Mouse (Mus musculus) megakaryocyte progenitor cell, adult 5-6 weeks (primary cell): ENCODE results near the gene Fbxl19. TPM values are rescaled to one million over a fixed set of nuclear protein-coding genes. Genes with fewer than 3 reads are reported as not detected.

Experiments used
- ATAC-seq: replicated peaks from 2 replicates; pipeline ENCODE4 v1.8.0; 2016; ENCODE audit warnings: mild to moderate bottlenecking, moderate TSS enrichment, inconsistent platforms; ENCODE audit not compliant: poor library complexity
- total RNA-seq, 2 experiments: library from RNA; stranded (forward) in 1 of 2; stranded (reverse) in 1 of 2; fragments of 157-497, 149-512 nt in 1 of 2; fragments of 200-1000 nt in 1 of 2; gene quantifications; 2 replicates each; pipeline versions ENCODE4 v1.2.3 to v1.2.4; 2015 to 2017

The Fbxl19 gene
- total RNA-seq, 2 experiments from 2014 or later = 5.6 to 14.2 TPM

GRCm38 (mm10) chr7:127799211-127799610 is 54.9 kb downstream of the Fbxl19 start:
- no peak for ATAC-seq

DNA sequence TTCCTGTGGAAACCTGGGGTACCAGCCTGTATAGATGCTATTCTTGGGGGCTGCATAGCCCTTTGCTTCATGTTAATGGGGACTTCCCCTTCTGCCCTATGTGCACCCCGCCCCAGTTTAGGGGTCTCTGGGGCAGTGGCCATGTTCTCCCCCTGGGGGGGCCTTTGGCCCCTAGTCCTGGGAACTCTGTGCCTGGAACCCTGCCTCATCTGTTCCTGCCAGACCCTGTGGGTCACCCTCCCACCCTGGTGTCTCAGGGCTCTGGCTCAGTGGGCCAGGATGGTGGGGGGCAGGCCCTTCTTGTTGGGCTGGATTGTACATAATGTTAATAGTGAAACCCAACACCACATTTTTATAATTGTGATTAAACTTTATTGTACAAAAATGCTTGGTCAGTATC is 55.4 kb downstream of the Fbxl19 start:
- ATAC-seq = no peak

DNA sequence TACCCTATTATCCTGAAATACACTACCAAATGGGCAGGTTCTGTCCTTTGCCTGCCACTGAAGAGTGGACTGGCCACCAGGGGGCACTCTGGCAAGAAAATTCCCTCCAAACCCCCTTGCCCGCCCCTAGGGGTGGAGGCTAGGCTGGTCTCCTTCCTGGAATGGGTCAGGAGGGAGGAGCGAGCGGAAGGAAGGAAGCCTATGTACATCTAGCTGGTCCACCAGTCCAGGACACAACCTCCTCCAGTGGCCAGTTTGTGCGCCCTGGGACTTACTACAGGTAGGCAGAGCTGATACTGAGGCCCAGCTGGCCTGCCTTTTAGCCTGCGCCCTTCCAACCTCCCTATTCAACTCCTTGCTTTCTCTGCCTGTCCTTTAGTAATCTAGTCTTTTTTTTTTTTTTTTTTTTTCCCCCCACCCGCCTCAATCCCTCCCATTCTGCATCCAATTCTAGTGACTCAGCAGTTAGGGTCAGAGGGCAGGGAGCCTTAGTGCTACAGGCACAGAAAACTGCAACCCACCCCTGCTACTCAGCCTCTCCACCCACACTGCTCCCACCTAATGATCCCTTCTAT is 56.2 kb downstream of the Fbxl19 start, which contains the start of gene Hsd3b7:
Gene Hsd3b7 (plus strand): TSS at position 170 of the 575 bp plus-strand sequence.
- ATAC-seq = peak; percentile 79

GRCm38 (mm10) chr7:127801010-127801621 is 56.8 kb downstream of the Fbxl19 start:
- no peak for ATAC-seq

- ATAC-seq = no peak
Measured at GRCm38 (mm10) chr7:127802313-127802712, 58.0 kb downstream of the Fbxl19 start.

- no peak for ATAC-seq
Measured at GRCm38 (mm10) chr7:127808821-127809220, 64.5 kb downstream of the Fbxl19 start.

DNA sequence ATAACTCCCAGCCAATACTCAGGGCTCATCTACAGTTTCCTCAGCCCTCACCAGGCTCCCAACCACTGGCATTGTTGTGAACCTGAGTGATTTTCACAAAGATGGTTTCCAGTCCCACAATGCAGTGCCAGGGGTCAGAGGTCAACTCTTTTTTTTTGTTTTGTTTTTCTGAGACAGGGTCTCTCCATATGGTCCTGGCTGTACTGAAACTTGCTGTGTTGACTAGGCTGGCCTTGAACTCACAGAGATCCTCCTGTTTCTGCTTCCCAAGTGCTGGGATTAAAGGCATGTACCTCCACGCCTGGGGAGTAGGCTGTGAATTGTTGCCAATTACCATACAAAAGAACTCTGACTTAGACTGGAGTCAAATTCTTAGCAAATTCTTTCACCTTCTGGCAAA is 65.5 kb downstream of the Fbxl19 start:
- ATAC-seq = no peak

DNA sequence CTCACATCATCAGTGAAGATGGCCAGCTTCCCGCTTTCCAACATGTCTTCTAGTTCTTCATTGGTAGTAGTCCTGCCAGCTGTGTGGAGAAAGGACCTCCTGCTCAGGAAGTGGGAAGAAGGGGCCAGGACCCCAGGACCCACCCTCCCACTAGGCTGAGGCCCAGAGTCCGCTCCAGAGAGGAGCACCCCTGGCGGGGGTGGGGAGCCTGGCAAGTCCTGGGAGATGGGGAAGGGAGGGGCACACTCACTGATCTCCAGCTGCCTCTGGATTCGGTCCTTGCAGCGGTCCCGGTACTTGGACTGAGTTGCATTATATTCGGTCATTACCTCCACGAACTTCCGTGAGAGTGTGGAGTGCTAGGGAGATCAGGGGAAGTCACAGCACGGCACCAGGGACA is 66.3 kb downstream of the Fbxl19 start:
- ATAC-seq = no peak

GRCm38 (mm10) chr7:127811240-127811639 is 66.9 kb downstream of the Fbxl19 start:
- no peak for ATAC-seq

DNA sequence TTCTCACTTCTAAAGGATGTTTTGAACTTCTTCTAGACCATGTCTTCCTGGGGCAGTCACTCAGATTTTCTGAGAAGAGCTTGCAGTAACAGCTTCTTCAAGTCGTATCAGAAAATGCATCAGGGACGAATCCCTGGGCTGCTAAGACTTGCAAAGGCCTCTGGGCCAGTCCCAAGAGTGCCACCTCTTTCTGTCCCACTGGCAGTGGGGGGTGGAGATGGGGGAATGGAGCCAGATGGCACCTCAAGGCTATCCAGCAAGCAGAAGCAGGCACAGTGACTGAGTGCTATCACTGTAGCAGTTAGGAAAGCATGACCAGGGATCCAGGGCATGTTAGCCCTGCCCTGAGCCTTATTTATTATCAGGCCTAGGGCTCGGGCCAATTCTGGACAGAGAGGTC is 67.9 kb downstream of the Fbxl19 start:
- ATAC-seq = no peak

DNA sequence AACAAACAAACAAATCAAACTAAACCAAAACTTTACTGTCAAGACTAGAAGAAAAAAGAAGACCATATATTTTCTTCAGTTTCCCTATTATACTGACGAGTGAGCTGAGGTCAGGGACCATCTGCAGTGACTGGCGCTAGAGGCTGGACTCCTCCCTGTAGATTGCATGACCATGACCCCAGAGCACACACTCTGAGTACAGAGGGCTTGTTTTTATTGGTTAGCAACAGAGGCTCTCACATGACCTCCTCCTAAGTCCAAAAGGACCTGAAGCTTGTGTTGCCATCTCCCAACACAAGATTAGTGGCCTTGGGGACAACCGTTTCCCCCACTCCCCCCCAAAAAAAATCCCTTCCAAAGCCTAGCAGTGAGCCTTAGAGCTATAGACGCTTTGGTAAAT is 69.5 kb downstream of the Fbxl19 start:
- ATAC-seq = no peak

GRCm38 (mm10) chr7:127814241-127814921 is 70.0 kb downstream of the Fbxl19 start:
- no peak for ATAC-seq

DNA sequence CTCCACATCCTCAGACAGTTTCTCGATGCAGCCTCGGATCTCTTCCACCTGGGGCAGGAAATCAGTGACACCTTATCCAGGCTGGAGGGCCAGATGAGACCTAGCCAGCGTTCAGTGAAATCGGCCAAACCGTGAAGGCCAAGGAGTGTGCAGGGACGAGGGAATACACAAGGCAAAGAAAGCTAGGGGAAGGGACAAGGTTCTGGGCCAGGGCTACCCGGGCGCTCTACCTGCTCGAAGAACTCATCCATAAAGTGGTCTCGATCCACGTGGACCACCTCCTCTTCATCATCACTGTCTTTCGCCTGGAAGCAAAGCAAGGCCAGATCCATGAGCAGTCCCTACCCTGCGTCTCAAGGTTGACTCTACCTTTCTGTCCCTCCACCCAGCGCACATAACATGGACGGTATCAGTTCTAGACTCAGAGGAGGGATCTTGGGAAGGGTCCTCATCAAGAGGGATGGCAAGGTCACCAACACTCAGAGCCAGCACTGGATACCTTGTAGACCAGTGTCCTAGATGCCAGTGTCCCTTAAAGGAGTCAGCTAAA is 70.8 kb downstream of the Fbxl19 start:
- no peak for ATAC-seq

DNA sequence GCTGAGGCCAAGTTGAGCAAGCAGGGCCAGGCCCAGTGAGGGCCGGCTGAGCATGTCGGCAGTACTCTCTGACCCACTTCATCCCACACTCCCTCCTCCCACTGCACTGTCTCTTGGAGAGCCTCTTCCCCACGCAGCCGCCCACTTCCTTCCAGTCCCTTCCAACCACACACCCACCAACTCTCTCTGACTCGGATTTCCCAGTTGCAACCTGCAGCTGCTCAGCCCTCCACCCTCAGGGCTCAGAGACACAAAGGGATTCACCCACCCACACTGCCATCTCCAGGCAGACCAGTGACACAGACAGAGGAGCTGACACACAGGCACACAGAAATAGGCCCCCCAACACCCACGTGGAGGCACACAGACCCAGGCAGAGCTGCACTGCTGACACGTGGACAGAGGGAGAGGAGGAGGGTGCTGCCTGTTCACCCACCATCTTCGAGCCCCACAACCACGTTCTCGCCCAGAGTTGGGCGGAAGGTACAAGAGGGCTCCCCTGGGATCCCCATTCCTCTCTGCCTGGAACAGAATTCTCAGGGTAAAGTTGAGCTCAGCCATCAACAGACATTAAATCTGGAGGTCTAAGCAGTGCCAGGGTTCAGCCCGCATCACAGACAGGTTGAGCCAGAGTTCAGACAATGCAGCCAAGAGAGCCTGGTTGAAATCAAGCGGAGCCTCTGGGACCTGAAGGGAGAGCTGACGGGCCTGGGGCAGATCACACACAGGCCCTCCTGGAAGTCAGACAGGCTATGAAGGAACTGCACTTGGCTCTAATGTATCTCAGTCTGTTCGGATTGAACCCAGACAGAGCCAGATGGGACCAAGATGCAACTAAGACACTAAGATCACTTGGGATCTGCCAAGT is 71.8 kb downstream of the Fbxl19 start:
- peak; percentile 97 for ATAC-seq

DNA sequence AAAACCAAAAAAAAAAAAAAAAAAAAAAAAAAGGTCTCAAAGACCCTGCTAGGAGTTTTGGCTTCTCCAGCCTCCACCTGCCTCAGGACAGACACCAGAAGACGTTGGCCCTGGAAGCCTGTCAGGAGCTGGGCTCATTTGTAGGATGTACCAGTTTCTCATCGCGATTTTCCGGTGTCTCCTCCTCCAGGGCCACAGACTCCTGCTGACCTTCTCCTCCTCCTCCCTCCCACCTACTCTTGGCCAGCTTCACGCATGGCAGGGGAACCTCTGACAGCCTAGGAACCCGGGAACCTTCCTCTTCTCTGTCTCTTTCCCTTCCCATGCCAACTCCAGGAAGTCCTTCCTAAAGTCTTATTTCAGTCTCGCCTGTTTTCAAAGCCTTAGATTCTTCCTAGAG is 72.7 kb downstream of the Fbxl19 start:
- no peak for ATAC-seq

DNA sequence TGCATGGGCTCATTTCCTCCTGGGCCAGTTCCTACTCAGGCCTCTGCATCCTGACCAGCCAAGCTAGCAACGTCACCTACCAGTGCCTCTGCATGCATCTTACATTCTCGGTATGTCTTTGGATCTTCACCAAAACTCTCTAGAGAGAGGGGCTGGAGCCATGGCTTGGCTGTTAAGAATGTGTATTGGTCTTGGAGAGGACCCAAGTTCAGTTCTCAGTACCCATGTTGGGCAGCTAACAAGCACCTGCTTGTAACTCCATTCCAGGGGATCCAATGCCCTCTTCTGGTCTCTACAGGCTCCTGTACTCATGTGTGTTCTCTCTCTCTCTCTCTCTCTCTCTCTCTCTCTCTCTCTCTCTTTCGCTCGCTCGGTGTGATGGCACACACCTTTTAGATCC is 73.4 kb downstream of the Fbxl19 start:
- ATAC-seq = no peak

Other genes with a start within 250 kb of the Fbxl19 start
- gene Srcap, start 232.6 kb upstream of the Fbxl19 start, total RNA-seq (2015) = 64.0 and 78.0 TPM in 2 replicates
- gene Srcap, start 232.6 kb upstream of the Fbxl19 start, total RNA-seq (2017) = 20.6 and 24.1 TPM in 2 replicates
- 26.3 and 26.8 TPM in 2 replicates for gene Gm42715, start 225.0 kb upstream of the Fbxl19 start, total RNA-seq (2015)
- 4.8 and 5.9 TPM in 2 replicates for gene Gm42715, start 225.0 kb upstream of the Fbxl19 start, total RNA-seq (2017)
- gene Tmem265, start 183.2 kb upstream of the Fbxl19 start, total RNA-seq (2015) = 1.7 TPM in 1 of 2 replicates, not detected in the other
- 2.3 and 2.5 TPM in 2 replicates for gene Tmem265, start 183.2 kb upstream of the Fbxl19 start, total RNA-seq (2017)
- gene Phkg2, start 171.2 kb upstream of the Fbxl19 start, total RNA-seq (2015) = 27.1 and 32.3 TPM in 2 replicates
- 26.7 and 29.2 TPM in 2 replicates for gene Phkg2, start 171.2 kb upstream of the Fbxl19 start, total RNA-seq (2017)
- gene Ccdc189, start 155.9 kb upstream of the Fbxl19 start, total RNA-seq (2015) = 1.8 and 2.2 TPM in 2 replicates
- gene Ccdc189, start 155.9 kb upstream of the Fbxl19 start, total RNA-seq (2017) = 2.5 and 3.1 TPM in 2 replicates
- 11.7 and 16.5 TPM in 2 replicates for gene Rnf40, start 155.8 kb upstream of the Fbxl19 start, total RNA-seq (2015)
- gene Rnf40, start 155.8 kb upstream of the Fbxl19 start, total RNA-seq (2017) = 36.9 and 41.9 TPM in 2 replicates
- 5.4 and 8.4 TPM in 2 replicates for gene Zfp629, start 128.7 kb upstream of the Fbxl19 start, total RNA-seq (2015)
- 8.5 and 11.3 TPM in 2 replicates for gene Zfp629, start 128.7 kb upstream of the Fbxl19 start, total RNA-seq (2017)
- 61.1 and 63.4 TPM in 2 replicates for gene Bcl7c, start 35.6 kb upstream of the Fbxl19 start, total RNA-seq (2015)
- 38.1 and 44.6 TPM in 2 replicates for gene Bcl7c, start 35.6 kb upstream of the Fbxl19 start, total RNA-seq (2017)
- 0.83 and 1.8 TPM in 2 replicates for gene Ctf1, start 31.8 kb upstream of the Fbxl19 start, total RNA-seq (2015)
- gene Ctf1, start 31.8 kb upstream of the Fbxl19 start, total RNA-seq (2017) = 0.42 and 1.9 TPM in 2 replicates
- not detected in 2 replicates for gene Ctf2, start 12.4 kb upstream of the Fbxl19 start, total RNA-seq (2015)
- not detected in 2 replicates for gene Ctf2, start 12.4 kb upstream of the Fbxl19 start, total RNA-seq (2017)
- 26.7 and 32.1 TPM in 2 replicates for gene Orai3, start 25.3 kb downstream of the Fbxl19 start, total RNA-seq (2015)
- 28.2 and 30.2 TPM in 2 replicates for gene Orai3, start 25.3 kb downstream of the Fbxl19 start, total RNA-seq (2017)
- gene Setd1a, start 32.1 kb downstream of the Fbxl19 start, total RNA-seq (2015) = 54.7 and 67.2 TPM in 2 replicates
- gene Setd1a, start 32.1 kb downstream of the Fbxl19 start, total RNA-seq (2017) = 9.7 and 13.6 TPM in 2 replicates
- gene Gm49388, start 41.1 kb downstream of the Fbxl19 start, total RNA-seq (2015) = not detected in 2 replicates
- gene Gm49388, start 41.1 kb downstream of the Fbxl19 start, total RNA-seq (2017) = not detected in 2 replicates
- 20.2 and 31.3 TPM in 2 replicates for gene Hsd3b7, start 56.1 kb downstream of the Fbxl19 start, total RNA-seq (2015)
- 25.6 and 26.8 TPM in 2 replicates for gene Hsd3b7, start 56.1 kb downstream of the Fbxl19 start, total RNA-seq (2017)
- gene Stx4a, start 79.8 kb downstream of the Fbxl19 start, total RNA-seq (2015) = 55.8 and 70.2 TPM in 2 replicates
- 35.7 and 50.4 TPM in 2 replicates for gene Stx4a, start 79.8 kb downstream of the Fbxl19 start, total RNA-seq (2017)
- 0.12 and 1.5 TPM in 2 replicates for gene Stx1b, start 80.0 kb downstream of the Fbxl19 start, total RNA-seq (2015)
- 0.03 and 0.12 TPM in 2 replicates for gene Stx1b, start 80.0 kb downstream of the Fbxl19 start, total RNA-seq (2017)
- gene Zfp646, start 131.7 kb downstream of the Fbxl19 start, total RNA-seq (2015) = 18.7 and 19.4 TPM in 2 replicates
- 31.6 and 38.2 TPM in 2 replicates for gene Zfp646, start 131.7 kb downstream of the Fbxl19 start, total RNA-seq (2017)
- gene Zfp668, start 132.3 kb downstream of the Fbxl19 start, total RNA-seq (2015) = 5.7 and 7.4 TPM in 2 replicates
- 2.9 and 6.7 TPM in 2 replicates for gene Zfp668, start 132.3 kb downstream of the Fbxl19 start, total RNA-seq (2017)
- gene Prss53, start 146.4 kb downstream of the Fbxl19 start, total RNA-seq (2015) = 0.15 and 0.39 TPM in 2 replicates
- gene Prss53, start 146.4 kb downstream of the Fbxl19 start, total RNA-seq (2017) = not detected in 2 replicates
- gene Gm21974, start 150.9 kb downstream of the Fbxl19 start, total RNA-seq (2015) = not detected in 2 replicates
- not detected in 2 replicates for gene Gm21974, start 150.9 kb downstream of the Fbxl19 start, total RNA-seq (2017)
- gene Vkorc1, start 151.1 kb downstream of the Fbxl19 start, total RNA-seq (2015) = 125 and 145 TPM in 2 replicates
- gene Vkorc1, start 151.1 kb downstream of the Fbxl19 start, total RNA-seq (2017) = 30.7 and 39.6 TPM in 2 replicates
- 68.3 and 75.7 TPM in 2 replicates for gene Bckdk, start 159.5 kb downstream of the Fbxl19 start, total RNA-seq (2015)
- 42.5 and 49.9 TPM in 2 replicates for gene Bckdk, start 159.5 kb downstream of the Fbxl19 start, total RNA-seq (2017)
- 18.1 and 30.6 TPM in 2 replicates for gene Kat8, start 168.0 kb downstream of the Fbxl19 start, total RNA-seq (2015)
- 23.7 and 30.4 TPM in 2 replicates for gene Kat8, start 168.0 kb downstream of the Fbxl19 start, total RNA-seq (2017)
- not detected in 2 replicates for gene Prss8, start 185.6 kb downstream of the Fbxl19 start, total RNA-seq (2015)
- not detected in 2 replicates for gene Prss8, start 185.6 kb downstream of the Fbxl19 start, total RNA-seq (2017)
- 1.5 and 2.3 TPM in 2 replicates for gene Prss36, start 202.2 kb downstream of the Fbxl19 start, total RNA-seq (2015)
- 0.75 and 7.2 TPM in 2 replicates for gene Prss36, start 202.2 kb downstream of the Fbxl19 start, total RNA-seq (2017)
- 180 and 190 TPM in 2 replicates for gene Fus, start 222.9 kb downstream of the Fbxl19 start, total RNA-seq (2015)
- 27.2 and 49.5 TPM in 2 replicates for gene Fus, start 222.9 kb downstream of the Fbxl19 start, total RNA-seq (2017)
- 142 and 147 TPM in 2 replicates for gene Pycard, start 249.3 kb downstream of the Fbxl19 start, total RNA-seq (2015)
- 20.8 and 26.9 TPM in 2 replicates for gene Pycard, start 249.3 kb downstream of the Fbxl19 start, total RNA-seq (2017)